In genomic region chr12:82776686-82777085, GRCm38 (mm10) we compare ENCODE assay signal across 28 mouse cellular contexts.
"Had no signal": no experiment of that assay in that cellular context is flagged by ENCODE, and none has a peak within 500 bp of the region (broad histone marks: within the 10 kb centered on the region; RNA-seq: fewer than 3 reads in every experiment).

No protein-coding gene starts in this region.

- H3K27me3 ChIP-seq: embryonic facial prominence, embryonic 12.5 days; embryonic facial prominence, embryonic 13.5 days; embryonic facial prominence, embryonic 15.5 days; forebrain, embryonic 12.5 days; forebrain, embryonic 13.5 days; forebrain, embryonic 15.5 days had no signal

- H3K4me1 ChIP-seq: embryonic facial prominence, embryonic 10.5 days; embryonic facial prominence, embryonic 12.5 days; embryonic facial prominence, embryonic 13.5 days; embryonic facial prominence, embryonic 15.5 days; forebrain, embryonic 10.5 days; forebrain, embryonic 12.5 days; forebrain, embryonic 13.5 days; forebrain, embryonic 15.5 days had no signal

- H3K27ac ChIP-seq: embryonic facial prominence, embryonic 10.5 days; embryonic facial prominence, embryonic 12.5 days; embryonic facial prominence, embryonic 13.5 days; embryonic facial prominence, embryonic 15.5 days; forebrain, embryonic 10.5 days; forebrain, embryonic 12.5 days; forebrain, embryonic 13.5 days; forebrain, embryonic 15.5 days; gastrocnemius, adult 2 months; heart, adult 2 months had no signal

- H3K9ac ChIP-seq: embryonic facial prominence, embryonic 12.5 days; embryonic facial prominence, embryonic 13.5 days; embryonic facial prominence, embryonic 15.5 days; forebrain, embryonic 12.5 days; forebrain, embryonic 13.5 days; forebrain, embryonic 15.5 days; forebrain, postnatal 0 days had no signal

- H3K36me3 ChIP-seq: embryonic facial prominence, embryonic 10.5 days; embryonic facial prominence, embryonic 12.5 days; embryonic facial prominence, embryonic 13.5 days; embryonic facial prominence, embryonic 15.5 days; forebrain, embryonic 10.5 days; forebrain, embryonic 12.5 days; forebrain, embryonic 15.5 days had no signal

- ATAC-seq: forebrain, embryonic 13.5 days; forebrain, embryonic 14.5 days; forebrain, embryonic 15.5 days; forebrain, embryonic 16.5 days; forebrain, postnatal 0 days had no signal

- H3K4me2 ChIP-seq: embryonic facial prominence, embryonic 12.5 days; embryonic facial prominence, embryonic 13.5 days; embryonic facial prominence, embryonic 15.5 days; forebrain, embryonic 12.5 days; forebrain, embryonic 13.5 days; forebrain, embryonic 15.5 days had no signal

- DNase-seq: cerebellum, adult 2 months; cerebellum, adult 8-10 months; cerebellum, adult 9-10 months; cerebellum, adult 9-11 months; cerebellum, postnatal 10 days; cerebellum, postnatal 14 days; cerebellum, postnatal 25 days; cerebellum, postnatal 36 days; embryo, embryonic 11 days; forebrain, postnatal 0 days; gastrocnemius, adult 2 months; gastrocnemius, postnatal 10 days; gastrocnemius, postnatal 14 days; gastrocnemius, postnatal 25 days; gastrocnemius, postnatal 36 days; heart, adult 18-20 months; heart, adult 2 months had no signal

- H3K9me3 ChIP-seq: embryonic facial prominence, embryonic 10.5 days; embryonic facial prominence, embryonic 12.5 days; embryonic facial prominence, embryonic 13.5 days; embryonic facial prominence, embryonic 15.5 days; forebrain, embryonic 10.5 days; forebrain, embryonic 12.5 days; forebrain, embryonic 13.5 days; forebrain, embryonic 15.5 days had no signal

- H3K4me3 ChIP-seq: embryonic facial prominence, embryonic 10.5 days; embryonic facial prominence, embryonic 12.5 days; embryonic facial prominence, embryonic 13.5 days; embryonic facial prominence, embryonic 15.5 days; erythroblast, embryonic 14.5 days; forebrain, embryonic 10.5 days; forebrain, embryonic 12.5 days; forebrain, embryonic 13.5 days; forebrain, embryonic 15.5 days; gastrocnemius, adult 2 months; heart, adult 2 months had no signal
